Mouse (Mus musculus) E14TG2a.4 (cell line): Measurements from ENCODE around the gene Adamts9.

ENCODE experiments used
- CTCF ChIP-seq: conservative IDR thresholded peaks from 2 replicates; pipeline ENCODE4 v1.5.1; 2014; ENCODE audit warnings: low read length
- NANOG ChIP-seq: IDR thresholded peaks from 2 replicates; pipeline ENCODE4 v1.6.1; 2014; ENCODE audit warnings: borderline replicate concordance, low read length, mixed read lengths

GRCm38 (mm10) chr6:92944048-92944685 lies 875 bp upstream of the Adamts9 start:
- no peak for TF ChIP-seq CTCF
- no peak for TF ChIP-seq NANOG
